Mouse (Mus musculus): ENCODE results near the gene Mthfr.

Gene Mthfr

GRCm38 (mm10) chr4:148087907-148088527, 49.1 kb downstream of the Mthfr start, which contains the start of gene Agtrap:
Gene Agtrap (minus strand): TSS chr4:148088031.
- DNase-seq (ENCODE audit: extremely low read depth, low read depth): peak; percentile 77

- no peak for DNase-seq (ENCODE audit: extremely low read depth, low read depth)
Measured at GRCm38 (mm10) chr4:148089166-148089565, 50.3 kb downstream of the Mthfr start.

- no peak for DNase-seq (ENCODE audit: extremely low read depth, low read depth)
Measured at GRCm38 (mm10) chr4:148091181-148091580, 52.3 kb downstream of the Mthfr start.

GRCm38 (mm10) chr4:148092551-148093271, 53.8 kb downstream of the Mthfr start:
- DNase-seq (ENCODE audit: extremely low read depth, low read depth): no peak

- DNase-seq (ENCODE audit: extremely low read depth, low read depth): no peak
Measured at GRCm38 (mm10) chr4:148094161-148094560, 55.3 kb downstream of the Mthfr start.

GRCm38 (mm10) chr4:148095081-148095480, 56.2 kb downstream of the Mthfr start:
- DNase-seq (ENCODE audit: extremely low read depth, low read depth): no peak

GRCm38 (mm10) chr4:148097936-148098335, 59.1 kb downstream of the Mthfr start:
- DNase-seq (ENCODE audit: extremely low read depth, low read depth): no peak

GRCm38 (mm10) chr4:148098666-148099065, 59.8 kb downstream of the Mthfr start:
- no peak for DNase-seq (ENCODE audit: extremely low read depth, low read depth)

GRCm38 (mm10) chr4:148101801-148102527, 63.1 kb downstream of the Mthfr start:
- no peak for DNase-seq (ENCODE audit: extremely low read depth, low read depth)

GRCm38 (mm10) chr4:148104146-148104545, 65.3 kb downstream of the Mthfr start:
- DNase-seq (ENCODE audit: extremely low read depth, low read depth): no peak

- no peak for DNase-seq (ENCODE audit: extremely low read depth, low read depth)
Measured at GRCm38 (mm10) chr4:148107621-148108291, 68.9 kb downstream of the Mthfr start.

GRCm38 (mm10) chr4:148108565-148109100, 69.8 kb downstream of the Mthfr start:
- no peak for DNase-seq (ENCODE audit: extremely low read depth, low read depth)

All from MEL-GATA-1-ER (cell line).